Mouse (Mus musculus) intestine, postnatal 0 days (tissue): Measurements from ENCODE around the gene Emp2. TPM values are rescaled to one million over a fixed set of nuclear protein-coding genes. Genes with fewer than 3 reads are reported as not detected.

ENCODE experiments used
- ATAC-seq: fragments of 200-750 bp; cut with Nextera tagmentation; 2 replicates; pipeline ENCODE4 v1.8.0; 2017; ENCODE audit warnings: mild to moderate bottlenecking, moderate TSS enrichment, moderate library complexity
- H3K27ac ChIP-seq: fragments of 300-500 bp; sonication (generic); 2 replicates; pipeline ENCODE4 v1.5.1; 2014; ENCODE audit warnings: mild to moderate bottlenecking, low read depth, low read length, moderate library complexity
- H3K27me3 ChIP-seq: fragments of 300-500 bp; sonication (generic); replicated peaks from 2 replicates; pipeline ENCODE4 v1.6.1; 2014; ENCODE audit warnings: low read length, mixed read lengths; ENCODE audit not compliant: control insufficient read depth, insufficient read depth
- H3K36me3 ChIP-seq: fragments of 300-500 bp; sonication (generic); 2 replicates; pipeline ENCODE4 v1.6.1; 2014; ENCODE audit warnings: mild to moderate bottlenecking, moderate library complexity; ENCODE audit not compliant: control insufficient read depth, insufficient read depth
- H3K4me1 ChIP-seq: fragments of 300-500 bp; sonication (generic); replicated peaks from 2 replicates; pipeline ENCODE4 v1.6.1; 2014; ENCODE audit warnings: antibody characterized with exemption, low read length, mixed read lengths; ENCODE audit not compliant: control insufficient read depth, insufficient read depth
- H3K4me2 ChIP-seq: fragments of 300-500 bp; sonication (generic); replicated peaks from 2 replicates; pipeline ENCODE4 v1.6.1; 2014; ENCODE audit warnings: low read depth, mild to moderate bottlenecking, moderate library complexity
- H3K4me3 ChIP-seq: fragments of 300-500 bp; sonication (generic); 2 replicates; pipeline ENCODE4 v1.5.1; 2014; ENCODE audit warnings: low read depth, low read length
- H3K9ac ChIP-seq: fragments of 300-500 bp; sonication (generic); 2 replicates; pipeline ENCODE4 v1.6.1; 2014; ENCODE audit warnings: mild to moderate bottlenecking, low read depth, low read length
- H3K9me3 ChIP-seq: fragments of 300-500 bp; sonication (generic); 2 replicates; pipeline ENCODE4 v1.6.1; 2016; ENCODE audit warnings: mixed run types; ENCODE audit not compliant: control insufficient read depth
- CTCF ChIP-seq: sonication (generic); IDR thresholded peaks from 2 replicates; pipeline ENCODE4 v1.5.1; 2016; ENCODE audit warnings: low read depth, mild to moderate bottlenecking, control low read depth, antibody characterized with exemption, moderate library complexity
- WGBS: fragments of 180-500 bp; shearing (Covaris S2); extraction: QIAGEN DNeasy Blood & Tissue Kit; methylation state at CpG from one replicate; pipeline ENCODE4 v1.1.7; 2014; 5-methylcytosine and 5-hydroxymethylcytosine counted together
- polyA plus RNA-seq: library from polyadenylated mRNA; unstranded; fragments of >200 nt; fragmentation: Nextera tagmentation; extraction: Ambion mirVana; gene quantifications from 2 replicates; pipeline ENCODE4 v1.2.1, GENCODE M21; 2015

The Emp2 gene
- polyA plus RNA-seq, 1 experiment from 2014 or later = 8.7 TPM

DNA sequence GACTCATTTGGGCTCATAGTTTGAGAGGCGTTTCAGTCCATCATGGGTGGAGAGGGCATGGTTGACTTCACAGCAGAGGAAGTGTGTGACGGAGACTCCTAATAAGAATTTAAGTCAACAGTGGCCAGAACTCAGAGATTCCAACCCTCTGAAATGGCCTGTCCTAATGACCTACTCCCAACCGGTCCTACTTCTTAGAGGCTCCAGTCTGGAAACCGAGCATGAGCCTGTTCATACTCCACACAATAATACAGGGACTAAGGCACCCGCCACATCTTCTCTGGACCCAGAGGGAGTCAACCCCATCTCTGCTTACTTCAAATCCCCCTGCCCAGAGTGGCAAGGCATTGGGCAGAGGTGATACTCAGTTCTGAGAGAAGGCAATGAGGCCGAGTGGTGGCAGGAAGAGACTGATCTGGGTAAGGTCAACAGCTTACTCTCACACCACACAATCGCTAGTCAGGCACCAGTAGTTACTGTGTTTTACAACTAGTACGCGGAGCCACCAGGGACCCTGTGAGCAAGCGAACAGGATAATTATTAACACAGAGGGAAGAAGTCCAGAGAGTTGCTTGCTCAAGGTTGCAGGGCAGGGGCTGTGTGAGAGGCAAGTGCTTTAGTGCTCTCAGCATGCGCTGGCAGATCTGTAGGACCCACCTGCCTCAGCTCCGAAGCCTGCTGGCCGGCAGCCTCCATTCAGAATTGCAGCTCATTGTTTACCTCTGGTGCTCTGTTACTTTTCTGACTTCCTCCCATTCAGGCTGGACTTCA, 14.0 kb upstream of the Emp2 start:
- 37% methylated on average over 13 of the region's 13 CpGs for WGBS
- no peak overlapping the region for H3K27ac ChIP-seq
- no peak for TF ChIP-seq CTCF
- no peaks in the 10 kb centered on the region for H3K36me3 ChIP-seq
- peak; percentile 60 for ATAC-seq
- no peaks in the 10 kb centered on the region for H3K4me1 ChIP-seq
- H3K9ac ChIP-seq = no peak overlapping the region
- H3K9me3 ChIP-seq = no peaks in the 10 kb centered on the region
- H3K4me3 ChIP-seq = no peak overlapping the region
- H3K27me3 ChIP-seq = no peaks in the 10 kb centered on the region
- H3K4me2 ChIP-seq = peak overlapping the region; percentile 27; the same call in 1 of the 2 replicates

DNA sequence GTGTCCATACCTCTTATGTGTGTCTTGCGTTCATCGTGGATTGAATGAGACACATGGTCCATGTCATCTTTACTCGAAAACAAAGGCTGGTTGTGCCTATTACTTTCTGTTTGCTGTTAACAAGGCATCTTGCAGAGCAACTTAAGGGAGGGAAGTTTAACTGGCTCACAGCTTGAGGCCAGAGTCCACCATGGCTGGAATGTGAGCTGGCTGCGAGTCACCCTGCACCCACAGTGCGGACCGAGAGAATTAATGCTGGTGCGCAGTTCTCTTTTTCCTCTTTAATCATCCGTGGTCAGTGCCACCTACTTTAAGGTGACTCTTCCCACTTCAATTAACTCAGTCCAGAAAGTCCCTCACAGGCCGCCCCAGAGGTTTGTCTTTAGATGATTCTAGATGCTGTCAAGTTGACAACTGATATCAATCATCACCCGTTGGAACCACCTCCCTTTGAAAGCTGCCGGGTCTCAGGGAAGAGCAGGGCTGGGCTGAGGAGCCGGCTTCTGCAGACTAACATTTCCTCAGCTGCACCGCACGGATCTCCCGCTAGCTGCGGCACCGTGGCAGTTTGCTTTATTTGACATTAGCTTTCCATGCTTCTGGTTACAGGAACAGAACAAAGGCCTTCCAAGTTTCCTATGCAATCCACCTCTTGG, 6.3 kb upstream of the Emp2 start:
- H3K9ac ChIP-seq = no peak overlapping the region
- WGBS = 23% methylated on average over 17 of the region's 17 CpGs
- peak overlapping the region; percentile 53 for H3K4me2 ChIP-seq
- no peaks in the 10 kb centered on the region for H3K36me3 ChIP-seq
- no peak overlapping the region for H3K4me3 ChIP-seq
- no peaks in the 10 kb centered on the region for H3K27me3 ChIP-seq
- no peaks in the 10 kb centered on the region; the same call in 1 of the 2 replicates for H3K4me1 ChIP-seq
- TF ChIP-seq CTCF = no peak
- ATAC-seq = peak; percentile 73
- H3K27ac ChIP-seq = no peak overlapping the region
- no peaks in the 10 kb centered on the region for H3K9me3 ChIP-seq

DNA sequence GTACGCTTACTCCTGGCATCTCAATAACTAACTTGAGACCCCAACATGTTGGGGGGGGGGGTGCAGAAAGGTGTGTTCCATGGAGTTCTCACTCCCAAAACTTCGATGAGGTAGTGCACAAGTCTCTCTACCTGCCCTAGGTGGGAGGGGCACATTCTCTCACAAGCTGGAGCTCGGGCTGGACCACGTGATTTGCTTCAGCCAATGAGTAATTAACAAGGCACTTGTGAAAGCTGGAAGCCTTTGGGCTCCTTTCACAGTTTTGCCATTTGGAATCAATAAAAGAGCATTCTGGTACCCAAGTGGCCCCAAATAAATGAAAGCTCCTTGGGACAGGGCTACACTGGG, 3.4 kb upstream of the Emp2 start:
- H3K9ac ChIP-seq = no peak overlapping the region
- H3K36me3 ChIP-seq = no peaks in the 10 kb centered on the region
- H3K4me3 ChIP-seq = no peak overlapping the region
- no peaks in the 10 kb centered on the region for H3K27me3 ChIP-seq
- no peak for ATAC-seq
- no peak for TF ChIP-seq CTCF
- WGBS = 46% methylated on average over 4 of the region's 4 CpGs
- H3K4me1 ChIP-seq = peaks cover 4% of the 10 kb centered on the region
- no peaks in the 10 kb centered on the region for H3K9me3 ChIP-seq
- H3K4me2 ChIP-seq = no peak overlapping the region
- no peak overlapping the region for H3K27ac ChIP-seq

DNA sequence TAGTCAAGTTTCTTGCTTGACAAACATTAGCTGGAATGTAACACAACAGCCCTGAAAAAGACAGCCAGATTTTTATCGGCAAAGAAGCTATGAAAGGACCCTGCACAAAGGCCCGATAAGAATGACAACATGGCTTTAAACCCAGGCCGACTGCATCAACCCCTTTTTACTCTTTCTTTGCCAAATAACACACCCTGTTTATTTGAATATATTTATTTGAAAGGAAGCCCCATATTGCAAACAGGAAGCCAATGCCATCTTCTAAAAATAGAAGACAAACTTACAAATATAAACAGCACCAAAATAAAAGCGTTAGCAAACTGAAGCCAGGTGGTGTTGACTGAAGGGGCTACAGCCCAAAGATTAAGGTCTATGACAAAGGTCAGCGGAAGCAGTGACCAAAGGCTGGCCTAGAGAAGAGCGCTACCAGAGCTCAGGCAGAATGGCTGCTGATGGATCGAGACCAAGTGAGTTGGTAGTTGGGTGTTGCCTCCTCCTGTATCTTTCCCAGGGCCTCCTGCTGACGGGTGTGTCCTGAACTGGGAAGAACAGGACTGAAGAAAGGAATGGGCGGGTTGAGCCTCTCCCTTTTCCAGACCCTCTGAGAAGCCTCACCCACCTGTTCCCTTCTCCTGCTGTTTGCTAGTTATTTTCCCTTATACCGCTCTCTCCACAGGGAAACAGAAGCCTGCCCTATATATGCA, 2.9 kb upstream of the Emp2 start:
- no peak overlapping the region for H3K4me2 ChIP-seq
- no peak for ATAC-seq
- no peak overlapping the region for H3K4me3 ChIP-seq
- H3K36me3 ChIP-seq = no peaks in the 10 kb centered on the region
- H3K27ac ChIP-seq = no peak overlapping the region
- no peak overlapping the region for H3K9ac ChIP-seq
- WGBS = 60% methylated on average over 10 of the region's 10 CpGs
- TF ChIP-seq CTCF = no peak
- peaks cover 4% of the 10 kb centered on the region for H3K4me1 ChIP-seq
- no peaks in the 10 kb centered on the region for H3K9me3 ChIP-seq
- H3K27me3 ChIP-seq = no peaks in the 10 kb centered on the region

DNA sequence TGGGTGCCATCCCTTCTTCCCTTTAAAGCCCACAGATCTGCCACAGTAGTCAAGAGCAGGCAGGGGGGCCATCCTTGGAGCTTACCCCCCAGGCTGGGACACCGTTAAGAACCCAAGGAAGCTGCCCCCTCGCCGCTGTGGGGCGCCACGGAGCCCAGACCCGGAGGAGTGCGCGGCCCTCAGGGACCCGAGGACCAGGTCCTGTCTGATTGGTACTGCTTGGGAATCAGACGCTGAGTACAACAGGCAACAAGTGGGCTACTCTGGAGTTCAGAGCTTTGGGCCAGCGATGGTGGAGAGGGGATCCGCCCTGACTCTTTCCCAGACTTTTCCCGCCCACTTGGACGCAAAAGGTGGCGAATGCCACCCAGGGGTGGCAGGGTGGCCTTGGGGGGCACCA, 542 bp downstream of the Emp2 start:
- H3K36me3 ChIP-seq = no peaks in the 10 kb centered on the region
- peak overlapping the region; percentile 90 for H3K4me2 ChIP-seq
- H3K9me3 ChIP-seq = no peaks in the 10 kb centered on the region
- peak; percentile 28; the same call in 1 of the 2 replicates for ATAC-seq
- 7% methylated on average over 15 of the region's 15 CpGs for WGBS
- H3K27me3 ChIP-seq = no peaks in the 10 kb centered on the region
- H3K4me3 ChIP-seq = peak overlapping the region; percentile 50
- H3K9ac ChIP-seq = peak overlapping the region; percentile 42
- no peak overlapping the region for H3K27ac ChIP-seq
- peak; percentile 61 for TF ChIP-seq CTCF
- H3K4me1 ChIP-seq = peaks cover 4% of the 10 kb centered on the region; the same call in 1 of the 2 replicates

DNA sequence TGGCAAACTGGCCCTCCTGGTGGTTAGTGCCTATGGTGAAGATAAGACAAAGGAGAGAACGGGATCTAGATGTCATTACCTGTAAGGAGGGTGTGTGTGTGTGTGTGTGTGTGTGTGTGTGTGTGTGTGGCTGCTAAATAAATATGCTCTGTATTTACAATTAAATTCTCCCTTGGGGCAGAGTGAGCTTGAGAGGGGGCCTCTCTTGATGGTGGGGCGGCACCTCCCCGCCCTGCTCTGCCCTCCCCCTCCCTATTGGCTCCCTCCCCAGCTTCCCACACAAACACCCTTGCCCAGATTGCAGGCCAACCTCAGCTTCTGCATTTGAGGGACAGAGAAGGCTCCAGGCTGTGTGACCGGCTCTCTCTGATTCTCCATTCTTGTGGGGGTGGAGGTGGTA, 1.8 kb downstream of the Emp2 start:
- WGBS = 50% methylated on average over 4 of the region's 4 CpGs
- Histone ChIP-seq H3K4me1 (peaks cover 4% of the 10 kb centered on the region; the same call in 1 of the 2 replicates), H3K4me2 (no peak overlapping the region), H3K36me3 (no peaks in the 10 kb centered on the region), H3K4me3 (no peak overlapping the region), H3K9me3 (no peaks in the 10 kb centered on the region), H3K27ac (no peak overlapping the region), H3K9ac (no peak overlapping the region), H3K27me3 (no peaks in the 10 kb centered on the region)
- TF ChIP-seq CTCF = no peak
- ATAC-seq = no peak
